Mouse (Mus musculus) gastrocnemius, adult 8-10 months (tissue): ENCODE data around the gene Dhx37. TPM values are rescaled to one million over a fixed set of nuclear protein-coding genes. Genes with fewer than 3 reads are reported as not detected.

Experiments used
- DNase-seq, 2 experiments: peaks; one replicate each; pipeline ENCODE4 v3.0.0; 2022; ENCODE audit warnings: low spot score in 2 of 2
- total RNA-seq, 4 experiments: library from RNA; stranded (reverse); gene quantifications; 2 replicates each; pipeline ENCODE4 v1.2.4; 2022

The Dhx37 gene
- 1 to 10 TPM; 4.4 to 5.1 (median 4.8) TPM for total RNA-seq

- peak; percentile 87 to 92 for DNase-seq
Observed at GRCm38 (mm10) chr5:125433793-125434337, at the start of gene Dhx37. Dhx37 (minus strand) TSS chr5:125434121.

GRCm38 (mm10) chr5:125482474-125482873 is 48.6 kb upstream of the Dhx37 start:
- no peak for DNase-seq

GRCm38 (mm10) chr5:125480434-125481231 is 46.7 kb upstream of the Dhx37 start:
- DNase-seq, result no peak

- DNase-seq, result no peak
Observed at GRCm38 (mm10) chr5:125479376-125479775, 45.5 kb upstream of the Dhx37 start.

GRCm38 (mm10) chr5:125478037-125478436 is 44.1 kb upstream of the Dhx37 start:
- no peak for DNase-seq

- DNase-seq, result no peak
Observed at GRCm38 (mm10) chr5:125477533-125477932, 43.6 kb upstream of the Dhx37 start.

- DNase-seq, result no peak
Observed at GRCm38 (mm10) chr5:125476799-125477198, 42.9 kb upstream of the Dhx37 start.

- DNase-seq, result no peak
Observed at GRCm38 (mm10) chr5:125476286-125476625, 42.3 kb upstream of the Dhx37 start.

- DNase-seq, result peak; percentile 97 to 98
Observed at GRCm38 (mm10) chr5:125475601-125476285, 41.8 kb upstream of the Dhx37 start, which contains the start of gene Aacs. Aacs (plus strand) TSS chr5:125475814.

- DNase-seq, result no peak
Observed at GRCm38 (mm10) chr5:125475030-125475429, 41.1 kb upstream of the Dhx37 start.

GRCm38 (mm10) chr5:125472796-125473475 is 39.0 kb upstream of the Dhx37 start:
- DNase-seq, result no peak

- no peak for DNase-seq
Observed at GRCm38 (mm10) chr5:125470713-125471112, 36.8 kb upstream of the Dhx37 start.

GRCm38 (mm10) chr5:125467261-125467660 is 33.3 kb upstream of the Dhx37 start:
- DNase-seq, result no peak

GRCm38 (mm10) chr5:125466483-125466882 is 32.6 kb upstream of the Dhx37 start:
- no peak for DNase-seq

GRCm38 (mm10) chr5:125465701-125466106 is 31.8 kb upstream of the Dhx37 start:
- peak; percentile 96 for DNase-seq

GRCm38 (mm10) chr5:125465192-125465591 is 31.3 kb upstream of the Dhx37 start:
- DNase-seq, result no peak

GRCm38 (mm10) chr5:125461868-125462445 is 28.0 kb upstream of the Dhx37 start:
- DNase-seq, result peak in 1 of 2 experiments; percentile 31

- DNase-seq, result no peak
Observed at GRCm38 (mm10) chr5:125460574-125460973, 26.7 kb upstream of the Dhx37 start.

- no peak for DNase-seq
Observed at GRCm38 (mm10) chr5:125457538-125457937, 23.6 kb upstream of the Dhx37 start.

GRCm38 (mm10) chr5:125456100-125456499 is 22.2 kb upstream of the Dhx37 start:
- no peak for DNase-seq

- no peak for DNase-seq
Observed at GRCm38 (mm10) chr5:125452573-125452972, 18.7 kb upstream of the Dhx37 start.
